Mouse (Mus musculus) induced T-regulatory cell, adult 2 months (primary cell): Measurements from ENCODE around the gene Rbm18.

Experiments
- DNase-seq: peaks from one replicate; pipeline ENCODE4 v3.0.0-alpha.2; 2012; ENCODE audit warnings: low read depth

Gene Rbm18

DNA sequence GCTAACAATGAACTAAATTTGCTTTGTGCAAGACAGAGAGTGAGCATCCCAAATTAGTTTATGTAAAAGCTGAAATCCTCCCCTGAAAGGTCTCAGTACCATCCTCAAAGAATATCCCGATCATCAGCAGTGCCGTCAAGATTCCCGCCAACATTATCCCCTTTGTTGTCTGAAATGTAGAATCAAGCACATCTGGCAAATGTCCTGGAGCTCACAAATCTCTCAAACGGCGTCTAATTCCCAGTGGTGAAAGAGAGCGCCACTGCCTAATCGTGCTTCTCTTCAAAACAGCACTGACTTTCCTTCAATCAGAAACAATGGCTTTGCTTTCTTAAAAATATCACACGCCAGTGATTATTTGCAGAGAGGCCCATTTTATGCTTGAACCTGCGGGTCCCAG lies 69.4 kb downstream of the Rbm18 start:
- DNase-seq: no peak
